Mouse (Mus musculus): ENCODE data around the gene Scrt2. TPM values are rescaled to one million over a fixed set of nuclear protein-coding genes. Genes with fewer than 3 reads are reported as not detected.
"Not testable (repeated sequence)": the region's sequence is repeated elsewhere in the genome, so short reads cannot be mapped to it uniquely, and the experiment has no call there.

Scrt2 gene
- under 1 TPM; 0.21 to 0.27 TPM for total RNA-seq (2021)
- long read RNA-seq, experiment 1, partial matches to known transcripts, result 0 of 1 reads
- long read RNA-seq, experiment 1, other reads (novel, unspliced or antisense), result 1 of 1 reads
- long read RNA-seq, experiment 2, partial matches to known transcripts, result 0 of 1 reads
- long read RNA-seq, experiment 2, other reads (novel, unspliced or antisense), result 1 of 1 reads

GRCm38 (mm10) chr2:152080685-152081541, at the start of gene Scrt2:
Scrt2 (plus strand) TSS chr2:152081529.
- DNase-seq, result no peak

GRCm38 (mm10) chr2:152040101-152040500, 41.2 kb upstream of the Scrt2 start:
- no peak for DNase-seq

- no peak for DNase-seq
Measured at GRCm38 (mm10) chr2:152047116-152048002, 34.0 kb upstream of the Scrt2 start.

GRCm38 (mm10) chr2:152048003-152048980, 33.0 kb upstream of the Scrt2 start:
- DNase-seq, result peak; percentile 22

- peak; percentile 27 for DNase-seq
Measured at GRCm38 (mm10) chr2:152048981-152049441, 32.3 kb upstream of the Scrt2 start.

- no peak for DNase-seq
Measured at GRCm38 (mm10) chr2:152049611-152050270, 31.6 kb upstream of the Scrt2 start.

- DNase-seq, result no peak
Measured at GRCm38 (mm10) chr2:152050316-152050715, 31.0 kb upstream of the Scrt2 start.

- DNase-seq, result no peak
Measured at GRCm38 (mm10) chr2:152051985-152052384, 29.3 kb upstream of the Scrt2 start.

GRCm38 (mm10) chr2:152055406-152055805, 25.9 kb upstream of the Scrt2 start:
- no peak for DNase-seq

GRCm38 (mm10) chr2:152056368-152057251, 24.7 kb upstream of the Scrt2 start:
- no peak for DNase-seq

- DNase-seq, result no peak
Measured at GRCm38 (mm10) chr2:152057252-152057563, 24.1 kb upstream of the Scrt2 start.

GRCm38 (mm10) chr2:152062817-152063216, 18.5 kb upstream of the Scrt2 start:
- DNase-seq, result not testable (repeated sequence)

- DNase-seq, result no peak
Measured at GRCm38 (mm10) chr2:152068660-152069433, 12.5 kb upstream of the Scrt2 start.

GRCm38 (mm10) chr2:152069434-152069786, 11.9 kb upstream of the Scrt2 start:
- no peak for DNase-seq

- no peak for DNase-seq
Measured at GRCm38 (mm10) chr2:152069941-152070340, 11.4 kb upstream of the Scrt2 start.

GRCm38 (mm10) chr2:152074521-152074920, 6.8 kb upstream of the Scrt2 start:
- DNase-seq, result no peak

- DNase-seq, result no peak
Measured at GRCm38 (mm10) chr2:152075294-152075889, 5.9 kb upstream of the Scrt2 start.

- no peak for DNase-seq
Measured at GRCm38 (mm10) chr2:152077337-152077736, 4.0 kb upstream of the Scrt2 start.
